Mouse (Mus musculus): Measurements from ENCODE around the gene Cadm2. TPM values are rescaled to one million over a fixed set of nuclear protein-coding genes. Genes with fewer than 3 reads are reported as not detected.

The Cadm2 gene
- polyA plus RNA-seq, 1 experiment, result 2.3 TPM

GRCm38 (mm10) chr16:66731212-66731611 lies 889.5 kb downstream of the Cadm2 start:
- DNase-seq (ENCODE audit: low spot score), result no peak

DNA sequence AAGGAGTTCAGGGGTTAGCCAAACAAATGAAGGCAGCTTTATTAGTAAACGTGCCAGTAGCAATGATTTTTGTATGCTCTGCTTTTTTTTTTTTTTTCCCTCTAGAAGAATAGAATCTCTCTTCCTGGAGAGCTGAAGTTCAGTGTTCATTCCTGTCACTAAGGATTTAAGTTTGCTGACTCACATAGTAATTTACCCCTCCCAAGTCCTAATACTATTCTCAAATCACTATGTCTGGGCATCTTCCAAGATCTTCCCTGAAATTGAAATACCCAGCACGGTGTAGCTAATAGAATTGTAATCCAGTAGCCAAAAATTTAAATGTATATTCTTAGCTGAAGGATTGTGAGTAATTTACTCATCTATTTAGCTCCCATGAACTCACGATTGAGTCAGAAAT lies 914.2 kb downstream of the Cadm2 start:
- DNase-seq (ENCODE audit: low spot score), result no peak

DNA sequence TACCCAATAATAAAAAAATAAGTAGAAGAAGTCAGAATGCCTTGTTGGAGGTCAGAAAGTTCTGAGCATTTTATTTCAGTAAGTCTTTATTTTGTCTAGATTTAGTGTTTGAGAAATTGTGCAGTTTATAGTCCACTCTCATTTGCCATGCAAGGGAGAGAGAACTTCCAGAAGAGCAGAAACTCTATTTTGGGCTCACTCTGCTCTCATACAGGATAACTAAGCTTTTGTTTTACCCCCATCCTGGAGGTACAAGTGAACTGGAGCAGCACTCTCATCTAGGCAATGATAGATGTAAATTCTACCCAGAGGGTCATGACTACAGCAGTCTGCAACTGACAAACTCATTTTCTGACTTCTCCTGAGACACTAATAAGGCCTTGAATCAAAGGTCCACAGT lies 925.9 kb downstream of the Cadm2 start:
- no peak for DNase-seq (ENCODE audit: low spot score)

DNA sequence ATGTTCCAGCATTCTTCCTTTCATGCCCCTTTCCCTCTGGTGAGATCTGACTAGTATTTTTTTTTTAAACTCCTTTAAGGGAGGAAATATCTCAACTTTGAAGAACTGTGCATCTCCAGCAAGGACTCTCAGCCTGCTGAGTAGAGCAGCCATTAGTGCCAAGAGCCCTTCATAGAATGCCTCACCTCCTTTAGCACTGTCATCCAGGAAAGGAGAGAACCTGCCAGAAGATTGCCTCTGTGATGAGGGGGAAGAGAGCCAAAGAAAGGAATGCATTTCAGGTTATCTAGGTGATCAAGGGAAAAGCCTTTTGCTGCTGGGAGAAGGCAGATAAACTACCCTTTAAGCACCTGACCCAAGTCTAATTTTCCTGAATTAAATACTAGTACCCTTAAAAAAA lies 943.5 kb downstream of the Cadm2 start:
- DNase-seq (ENCODE audit: low spot score), result no peak

DNA sequence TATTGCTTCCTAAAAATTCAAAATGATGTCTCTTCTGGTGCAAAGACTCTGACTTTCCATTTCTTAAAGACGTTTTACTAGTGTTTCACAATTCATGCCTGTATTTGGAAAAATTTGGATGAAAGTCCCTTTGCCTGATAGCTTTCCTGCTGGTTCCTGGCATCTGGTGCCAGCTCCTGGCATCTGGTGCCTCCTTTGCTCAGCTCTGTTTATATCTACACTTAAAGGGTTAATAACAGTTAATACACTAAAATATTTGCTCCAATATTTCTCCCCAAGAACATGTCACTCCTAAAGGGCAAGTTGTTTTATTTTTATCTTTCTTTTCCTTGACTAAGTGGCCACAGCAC lies 969.7 kb downstream of the Cadm2 start:
- no peak for DNase-seq (ENCODE audit: low spot score)

- DNase-seq (ENCODE audit: low spot score), result no peak
Observed at GRCm38 (mm10) chr16:66650348-66651012, 970.2 kb downstream of the Cadm2 start.

- no peak for DNase-seq (ENCODE audit: low spot score)
Observed at GRCm38 (mm10) chr16:66647798-66648197, 972.9 kb downstream of the Cadm2 start.

DNA sequence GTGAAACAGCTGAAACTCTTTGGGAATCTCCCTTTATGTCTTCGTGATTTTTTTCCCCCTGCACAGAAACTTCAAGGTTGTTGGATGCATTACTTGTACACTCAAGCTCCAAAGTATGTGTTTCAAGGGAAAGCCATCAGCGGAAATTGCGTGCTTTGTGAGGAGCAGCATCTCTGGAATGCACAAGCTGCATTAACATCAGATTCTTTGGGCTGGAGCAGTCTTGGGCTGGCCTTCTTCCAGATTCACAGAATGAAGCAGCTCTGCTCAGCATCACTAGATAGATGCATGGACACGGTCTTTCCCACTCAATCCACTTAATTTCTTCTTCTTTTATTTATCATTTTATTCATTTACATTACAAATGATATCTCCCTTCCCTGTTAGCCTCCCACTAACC lies 977.1 kb downstream of the Cadm2 start:
- no peak for DNase-seq (ENCODE audit: low spot score)

DNA sequence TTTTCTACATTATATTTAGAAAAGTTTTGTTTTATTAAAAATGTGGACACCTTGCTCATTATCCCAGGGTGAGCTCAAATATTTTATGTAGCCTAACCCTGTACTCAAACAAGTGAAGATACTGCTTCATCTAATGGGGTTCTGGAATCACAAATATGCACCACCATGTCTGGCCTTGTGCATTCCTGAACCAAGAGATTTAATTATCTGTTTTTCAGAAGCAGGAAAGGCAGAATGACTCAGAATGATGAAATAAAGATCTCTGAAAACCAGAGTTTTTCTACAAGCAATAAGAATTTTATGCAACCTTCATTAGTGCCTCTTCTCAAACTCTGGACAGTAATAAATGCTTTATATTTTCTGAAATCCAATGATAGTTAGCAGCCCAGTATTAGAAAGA lies 993.2 kb downstream of the Cadm2 start:
- no peak for DNase-seq (ENCODE audit: low spot score)

- no peak for DNase-seq (ENCODE audit: low spot score)
Observed at GRCm38 (mm10) chr16:66622423-66622822, 998.3 kb downstream of the Cadm2 start.

DNA sequence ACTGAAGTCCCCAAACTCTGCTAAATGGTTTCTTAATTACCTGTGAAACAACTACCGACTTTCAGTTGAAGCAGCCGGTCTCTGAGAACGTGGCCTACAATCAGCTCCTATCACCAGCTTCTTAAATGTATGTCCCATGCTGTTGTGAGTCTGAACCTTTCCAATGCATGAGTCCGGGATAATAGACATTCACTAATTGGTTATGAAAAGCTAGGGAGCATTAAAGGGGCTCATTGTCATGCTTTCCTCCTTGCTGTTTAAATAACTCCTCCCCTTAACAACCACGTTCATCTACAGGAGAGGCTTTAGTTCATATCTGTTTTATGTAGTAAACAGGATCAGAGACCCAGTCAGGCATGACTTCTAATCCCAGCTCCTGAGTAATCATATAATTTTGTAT lies 1008.1 kb downstream of the Cadm2 start:
- DNase-seq (ENCODE audit: low spot score), result no peak

Measured in urinary bladder, adult 2 months (tissue).